Mouse (Mus musculus) liver, adult 2 months (tissue): Measurements from ENCODE around the gene Adrb1.

Experiments used
- CTCF ChIP-seq: fragments of 200-500 bp; IDR thresholded peaks from 2 replicates; pipeline ENCODE4 v1.5.1; 2011; ENCODE audit warnings: low read depth, low read length, control low read depth
- POLR2A ChIP-seq: fragments of 200-500 bp; IDR thresholded peaks from 2 replicates; pipeline ENCODE4 v1.6.1; 2011; ENCODE audit warnings: low read length, control low read depth; ENCODE audit not compliant: insufficient read depth; ENCODE audit errors: extremely low read depth

DNA sequence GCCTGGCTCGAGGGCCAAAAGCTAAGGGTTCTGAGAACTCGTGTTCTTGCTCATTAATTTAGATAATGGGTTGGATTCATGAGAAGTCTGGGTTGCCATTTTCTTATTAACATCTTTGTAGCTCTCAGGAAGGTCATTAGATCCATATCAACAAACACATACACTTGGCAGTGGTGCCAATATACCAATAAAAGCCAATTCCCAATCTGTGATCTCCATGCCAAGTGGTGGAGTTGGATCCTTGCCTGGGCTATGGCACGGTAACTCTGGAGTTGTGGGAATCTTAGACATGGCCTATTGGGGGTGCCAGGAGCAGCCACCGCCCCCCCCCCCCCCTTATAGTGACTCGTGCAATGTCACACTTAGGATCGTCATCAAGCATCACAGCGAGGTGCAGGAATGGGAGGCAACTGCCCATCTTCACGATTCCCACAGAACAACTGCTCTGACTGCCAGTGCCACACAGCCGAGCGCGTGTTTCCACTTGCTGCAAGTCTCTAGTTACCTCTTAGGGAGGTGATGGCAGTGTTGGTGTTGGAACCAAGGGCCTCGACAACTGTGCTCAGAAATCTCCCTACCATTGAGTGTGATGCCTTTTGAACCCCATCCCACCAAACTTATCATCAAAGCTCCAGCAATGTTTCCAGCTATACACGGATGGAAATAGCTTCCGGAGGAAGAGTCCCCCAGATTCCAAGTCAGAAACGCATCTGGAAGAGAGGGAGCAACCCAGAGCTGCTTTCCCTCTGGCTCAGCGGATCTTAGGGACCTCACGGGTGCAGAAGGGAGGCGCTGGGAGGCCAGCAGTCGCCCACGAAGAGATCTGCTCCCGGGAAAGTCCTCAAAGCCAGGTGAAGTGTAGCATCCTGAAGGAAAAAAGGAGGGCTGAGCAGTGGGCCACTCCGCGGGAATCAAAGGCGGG lies 53.2 kb downstream of the Adrb1 start:
- TF ChIP-seq CTCF (no peak), POLR2A (no peak)
